Mouse (Mus musculus) adrenal gland, postnatal 10 days (tissue): ENCODE results near the gene Notch2. TPM values are rescaled to one million over a fixed set of nuclear protein-coding genes. Genes with fewer than 3 reads are reported as not detected.
A peak's percentile ranks its signal among the peaks of the same experiment; 100 is the strongest.

Experiments
- DNase-seq: peaks from one replicate; pipeline ENCODE4 v3.0.0; 2021; ENCODE audit warnings: mixed read lengths
- total RNA-seq, 2 experiments: library from RNA; stranded (reverse); gene quantifications; 2 replicates each; pipeline ENCODE4 v1.2.3; 2021

Notch2 gene
- total RNA-seq, 2 experiments from 2014 or later, result 37.0 to 48.5 TPM

DNA sequence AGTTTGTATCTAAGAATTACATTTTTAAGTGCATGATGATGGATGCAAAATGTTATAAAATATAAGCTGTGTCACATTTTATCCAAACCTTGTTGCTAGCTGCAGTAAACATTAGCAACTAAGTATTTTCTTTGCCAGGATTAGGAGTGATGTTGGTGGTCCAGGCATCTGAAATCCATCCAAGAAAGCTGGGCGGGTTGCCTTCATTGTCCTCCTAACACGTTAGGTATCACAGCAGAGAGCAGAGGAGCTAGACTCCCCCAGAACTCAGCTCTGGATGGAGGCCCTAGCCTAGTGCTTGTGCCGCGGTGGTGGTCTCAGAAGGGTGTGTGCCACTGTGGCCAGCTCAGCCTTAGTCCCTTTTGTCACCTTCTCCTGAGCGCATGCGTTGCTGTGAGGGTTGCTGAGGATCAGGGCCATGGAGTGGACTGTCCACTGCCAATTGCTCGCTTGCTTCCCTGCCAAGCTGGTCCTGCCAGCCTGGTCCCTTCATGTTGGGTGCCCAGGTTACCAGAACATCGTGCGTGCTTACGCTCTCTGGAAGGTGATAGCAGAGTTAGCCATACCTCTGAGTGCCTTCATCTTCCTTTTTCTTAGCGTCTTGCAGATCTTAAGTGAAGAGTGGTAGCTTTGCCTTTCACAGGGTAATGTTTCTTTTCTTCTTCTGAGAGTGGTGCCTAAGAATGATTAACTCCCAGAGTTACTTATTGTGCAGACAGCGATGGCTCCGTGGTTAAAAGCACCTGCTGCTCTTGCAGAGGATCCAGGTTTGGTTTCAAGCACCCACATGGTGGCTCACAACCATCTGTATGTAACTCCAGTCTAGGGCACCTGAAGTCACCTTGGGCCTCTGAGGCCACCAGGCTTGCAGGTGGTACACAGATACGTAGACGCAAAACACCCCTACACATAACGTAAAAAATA, 39.4 kb downstream of the Notch2 start:
- DNase-seq, result no peak

DNA sequence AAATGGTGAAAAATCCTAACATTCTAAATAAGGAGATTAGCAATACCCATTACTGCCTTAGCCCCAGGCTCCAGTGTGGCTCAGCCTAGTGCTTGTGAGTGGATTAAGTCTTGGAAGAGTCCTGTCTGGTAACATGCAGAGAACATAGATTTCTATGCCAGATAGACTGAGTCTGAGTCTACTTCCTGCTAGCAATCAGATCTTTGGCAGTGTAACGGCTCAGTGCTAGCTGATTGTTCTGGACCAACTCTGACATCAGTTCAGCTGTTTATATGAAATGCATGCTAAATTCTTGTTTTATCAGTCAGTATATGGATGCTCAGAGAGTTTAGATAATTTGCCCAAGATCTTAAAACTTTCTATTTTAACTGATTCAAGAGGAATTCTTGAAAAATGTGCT, 40.5 kb downstream of the Notch2 start:
- DNase-seq, result no peak

DNA sequence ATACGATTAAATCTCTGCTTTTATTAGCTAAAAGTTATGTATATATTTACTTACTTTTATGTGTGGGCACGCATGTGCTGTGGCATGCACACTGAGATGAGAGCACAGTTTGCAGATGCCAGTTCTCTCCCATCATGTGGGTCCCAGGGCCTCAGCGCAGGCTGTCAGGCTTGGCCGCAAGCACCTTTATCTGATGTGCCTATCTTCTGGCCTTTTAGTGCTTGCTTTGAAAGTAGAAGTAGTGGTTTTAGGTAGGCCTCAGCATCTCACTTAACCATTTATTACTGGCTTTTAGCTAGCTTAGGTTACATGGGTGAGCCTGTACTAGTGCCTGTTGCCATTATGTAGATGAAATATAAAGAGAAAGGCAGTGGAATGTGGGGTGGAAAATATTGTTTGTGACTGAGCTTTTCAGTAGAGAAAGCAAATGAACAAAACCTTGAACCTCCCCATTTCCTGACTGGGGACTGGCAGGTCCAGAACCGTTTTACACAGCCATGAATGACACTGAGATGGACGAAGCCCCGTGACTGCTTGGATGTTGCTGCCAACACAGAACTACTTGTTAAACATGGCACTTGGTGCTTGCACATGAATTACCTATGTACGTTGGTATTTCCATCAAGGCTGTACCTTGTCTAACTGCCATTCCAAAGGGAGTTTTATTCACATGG, 41.1 kb downstream of the Notch2 start:
- no peak for DNase-seq

DNA sequence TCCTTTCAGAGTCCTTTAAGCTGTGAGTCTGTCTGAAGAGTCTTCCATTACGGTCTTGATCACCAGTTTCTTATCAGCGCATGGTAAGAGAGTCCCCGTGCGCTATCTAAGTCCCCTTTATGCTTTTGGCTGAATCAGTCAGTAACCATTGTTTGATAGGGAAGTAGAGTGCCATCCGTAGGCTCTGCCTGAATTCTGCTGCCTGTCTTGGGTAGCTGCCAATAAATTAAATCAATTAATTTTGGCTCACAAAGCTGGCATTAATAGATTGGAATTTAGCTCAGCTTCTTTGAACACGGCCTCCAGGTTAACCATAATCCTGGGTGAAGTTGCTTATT, 41.6 kb downstream of the Notch2 start:
- DNase-seq, result no peak

DNA sequence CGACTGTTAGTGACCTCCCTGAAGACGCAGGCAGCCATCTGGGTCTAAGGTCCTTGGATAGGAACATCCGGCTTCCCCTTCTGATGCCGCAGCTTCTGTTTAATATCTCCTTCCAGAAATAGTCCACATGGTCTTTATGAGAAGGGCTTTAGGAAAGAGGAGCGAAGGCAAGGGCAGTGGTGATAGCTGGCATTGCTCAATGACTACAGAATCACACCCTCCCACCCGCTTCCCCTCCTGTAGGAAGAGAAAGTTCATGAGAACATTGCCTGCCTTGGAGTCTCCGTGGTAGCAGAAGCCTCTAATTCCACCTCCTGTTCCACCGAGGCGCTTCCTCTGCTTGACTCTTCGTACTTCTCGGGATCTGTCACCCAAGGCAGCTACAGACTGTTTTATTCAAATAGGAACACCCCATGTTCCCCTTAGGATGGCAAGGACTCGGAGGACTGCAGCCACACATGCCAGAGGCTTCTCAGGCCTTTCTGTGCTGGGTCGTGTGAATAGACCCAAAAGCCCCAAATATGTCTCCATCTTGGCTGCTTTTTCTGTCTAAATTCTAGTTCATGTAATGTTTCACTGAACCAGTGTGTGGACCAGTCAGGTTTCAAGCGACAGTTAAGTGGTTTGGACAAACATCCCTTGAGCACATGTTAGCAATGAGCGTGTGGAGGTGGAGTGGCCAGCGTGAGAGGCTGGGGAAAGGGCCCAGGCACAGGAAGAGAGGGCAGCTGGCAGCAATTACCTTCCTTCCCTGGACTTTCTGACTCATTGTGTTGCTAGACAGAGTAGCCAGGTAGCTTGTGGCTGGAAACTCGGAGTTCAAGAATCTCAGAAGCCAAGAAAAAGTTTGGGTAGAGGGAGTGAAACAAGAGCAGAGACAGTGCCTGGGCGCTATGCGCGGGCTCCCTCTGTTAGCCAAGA, 42.7 kb downstream of the Notch2 start:
- DNase-seq, result no peak

DNA sequence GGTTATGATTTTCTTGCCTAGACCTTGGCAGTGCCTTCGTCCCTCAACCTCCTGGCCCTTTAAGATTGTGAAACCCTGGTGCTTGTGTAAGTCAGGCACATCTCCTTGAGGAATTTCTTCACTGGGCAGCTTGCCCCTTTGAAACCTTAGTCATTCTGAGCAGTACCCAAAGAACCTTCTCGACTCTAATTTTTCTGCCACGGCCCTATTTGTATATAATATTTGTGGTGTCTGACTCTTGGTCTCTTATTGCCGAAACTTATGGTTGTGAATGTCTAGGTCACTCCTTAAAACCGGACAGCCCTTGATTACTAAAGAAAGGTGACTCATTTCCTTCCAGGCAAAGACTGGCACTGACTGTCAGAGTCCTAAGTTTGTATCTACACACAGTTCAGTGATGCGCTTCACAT, 43.6 kb downstream of the Notch2 start:
- DNase-seq, result peak; percentile 74

DNA sequence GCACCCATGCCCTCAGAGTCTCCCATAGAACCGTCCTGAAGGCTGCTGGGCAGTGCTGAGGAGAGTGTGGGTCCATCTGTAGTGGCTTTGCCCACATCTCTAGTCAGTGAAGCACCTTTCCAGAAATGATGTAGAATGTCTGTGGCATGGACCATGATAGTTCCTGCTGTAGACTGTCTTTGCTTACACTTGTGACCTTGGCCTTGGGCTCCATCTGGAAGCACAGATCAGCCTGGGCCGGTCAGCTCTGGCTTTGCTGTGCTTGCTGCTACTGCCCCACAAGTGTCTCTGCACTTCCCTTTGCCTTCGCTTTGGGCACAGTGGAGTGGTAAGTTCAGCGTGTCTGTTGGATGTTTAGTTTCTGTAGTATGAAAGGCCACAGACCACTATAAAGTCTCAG, 45.7 kb downstream of the Notch2 start:
- DNase-seq, result no peak

DNA sequence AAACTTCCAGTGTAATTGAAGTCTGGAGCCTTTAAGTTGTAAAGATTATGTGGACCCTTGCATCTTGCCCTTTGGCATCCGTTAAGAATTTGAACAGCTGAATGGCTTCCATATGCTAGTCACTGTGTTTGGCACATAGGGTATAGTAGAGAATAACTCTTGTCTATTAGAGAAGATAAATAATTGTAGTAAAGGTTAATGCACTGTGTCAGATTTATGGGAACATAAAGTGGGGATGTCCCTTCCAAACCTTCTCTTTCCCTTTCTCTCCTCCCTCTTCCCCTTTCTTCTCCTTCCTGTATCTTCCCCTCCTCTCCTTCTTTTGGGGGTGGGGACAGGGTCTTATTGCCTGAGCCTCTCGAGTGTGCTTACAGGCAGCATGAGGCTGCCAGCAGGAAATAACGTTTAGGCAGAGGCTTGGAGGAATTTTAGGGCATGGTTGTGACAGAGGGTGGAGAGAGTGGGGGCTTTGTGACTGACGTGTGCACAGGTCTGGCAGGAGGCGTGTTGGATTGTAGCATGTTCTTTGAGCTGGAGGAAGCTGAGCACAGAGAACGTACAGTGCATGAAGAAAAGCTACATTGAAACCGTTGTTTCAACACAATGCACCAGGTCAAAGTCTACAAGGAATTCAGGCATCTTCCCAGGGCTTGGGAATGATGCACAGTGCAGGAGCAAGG, 47.8 kb downstream of the Notch2 start:
- DNase-seq, result no peak

DNA sequence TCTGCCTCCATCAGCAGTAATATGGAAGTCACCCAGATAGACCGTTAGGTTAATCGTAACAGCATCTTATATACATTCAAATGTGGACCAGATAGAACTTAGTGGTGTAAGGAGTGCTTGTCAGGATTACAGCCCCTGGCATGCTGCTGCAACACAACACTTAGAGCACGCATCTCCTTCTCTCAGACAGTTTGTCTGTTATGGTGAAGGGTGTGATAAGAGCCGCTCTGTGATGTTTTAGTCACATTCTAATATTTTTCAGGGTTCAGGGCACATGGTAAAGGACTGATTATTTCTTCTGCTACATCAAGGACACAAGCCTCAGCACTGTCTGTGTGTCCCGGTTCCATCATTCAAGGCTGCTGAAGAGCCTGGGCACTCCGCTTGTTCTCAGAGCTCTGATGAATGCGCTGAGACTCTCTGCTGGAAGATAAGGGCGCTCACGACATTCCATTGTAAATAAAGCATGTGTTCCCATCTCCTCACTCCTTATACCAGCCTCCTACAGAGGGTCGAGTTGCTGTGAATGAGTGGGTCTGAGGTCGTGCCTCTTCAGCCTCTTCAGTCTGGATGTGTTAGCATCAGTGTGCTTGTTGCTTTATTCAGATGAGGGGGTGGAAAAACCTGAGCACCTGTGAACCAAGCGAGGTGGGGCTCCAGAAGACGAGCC, 48.5 kb downstream of the Notch2 start:
- DNase-seq, result no peak

DNA sequence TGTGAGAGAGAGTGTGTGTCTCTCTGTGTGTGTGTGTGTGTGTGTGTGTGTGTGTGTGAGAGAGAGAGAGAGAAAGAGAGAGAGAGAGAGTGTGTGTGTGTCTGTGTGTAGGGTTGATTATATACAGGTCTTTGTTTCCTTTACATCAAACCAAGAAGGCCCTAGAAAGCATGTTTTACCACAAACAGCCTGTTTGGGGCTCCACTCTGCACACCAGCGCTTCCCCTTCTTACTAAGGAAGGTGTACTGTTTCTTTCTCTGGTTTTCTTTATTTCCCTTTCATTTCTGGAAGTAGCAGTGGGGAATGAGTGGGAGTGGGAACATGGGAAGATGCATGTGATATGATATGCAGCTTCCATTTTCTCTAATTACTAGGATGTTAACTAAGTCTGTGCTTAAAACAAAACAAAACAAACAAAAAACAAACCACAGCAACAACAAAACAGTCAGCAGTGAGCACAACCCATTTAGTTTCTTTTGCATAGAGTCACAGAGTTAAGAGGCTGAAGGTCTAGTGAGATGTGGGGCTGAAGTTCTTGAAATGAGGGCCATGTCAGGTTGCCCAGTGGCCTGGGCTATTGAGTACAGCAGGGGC, 49.4 kb downstream of the Notch2 start:
- DNase-seq, result no peak

DNA sequence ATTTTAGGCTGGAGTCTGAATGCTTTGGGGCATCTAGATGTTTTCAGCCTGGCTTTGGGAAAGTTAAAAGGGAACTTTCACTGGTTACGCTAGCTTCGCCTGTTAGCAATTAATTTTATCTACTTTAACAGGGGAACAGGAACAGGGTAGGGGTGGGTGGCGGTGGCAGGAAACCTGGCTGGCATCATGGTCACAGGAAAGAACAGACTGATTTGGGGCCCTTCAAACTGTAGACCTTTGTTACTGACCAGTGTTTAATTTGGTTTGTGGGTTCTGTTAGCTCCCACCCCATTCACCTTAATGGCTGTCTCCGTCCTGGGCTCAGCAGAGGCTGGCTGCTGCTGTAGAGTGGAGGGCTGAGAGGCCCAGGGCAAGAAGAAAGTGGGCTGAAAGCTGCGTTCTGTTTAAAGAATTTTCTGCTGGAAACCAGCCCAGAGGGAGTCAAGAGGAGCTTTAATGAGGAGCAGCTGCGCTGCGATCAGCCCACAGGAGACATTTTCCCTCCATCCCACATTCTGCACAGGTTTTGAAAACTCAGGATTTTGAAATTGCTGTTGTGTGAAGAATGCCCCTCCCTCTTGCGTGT, 50.0 kb downstream of the Notch2 start:
- DNase-seq, result peak; percentile 53

DNA sequence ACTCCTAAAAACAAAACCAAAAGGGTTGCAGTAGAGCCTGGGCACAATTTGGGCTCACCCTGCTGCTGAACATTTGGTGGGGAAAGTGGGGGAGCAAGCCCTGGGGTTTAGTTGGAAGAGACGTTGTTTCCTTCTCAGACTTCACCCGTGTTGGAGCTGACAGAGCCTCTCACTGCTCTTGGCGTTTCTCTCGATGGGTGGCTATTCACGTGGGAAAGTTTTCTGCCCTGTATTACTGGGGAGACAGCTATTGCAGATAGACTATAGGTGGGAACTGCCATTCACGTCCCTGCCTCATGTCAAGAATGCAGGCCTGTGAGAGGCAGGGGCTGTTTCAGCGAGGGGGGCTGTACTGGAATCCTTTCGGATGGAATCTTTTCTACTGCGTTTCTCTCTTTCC, 50.5 kb downstream of the Notch2 start:
- no peak for DNase-seq

DNA sequence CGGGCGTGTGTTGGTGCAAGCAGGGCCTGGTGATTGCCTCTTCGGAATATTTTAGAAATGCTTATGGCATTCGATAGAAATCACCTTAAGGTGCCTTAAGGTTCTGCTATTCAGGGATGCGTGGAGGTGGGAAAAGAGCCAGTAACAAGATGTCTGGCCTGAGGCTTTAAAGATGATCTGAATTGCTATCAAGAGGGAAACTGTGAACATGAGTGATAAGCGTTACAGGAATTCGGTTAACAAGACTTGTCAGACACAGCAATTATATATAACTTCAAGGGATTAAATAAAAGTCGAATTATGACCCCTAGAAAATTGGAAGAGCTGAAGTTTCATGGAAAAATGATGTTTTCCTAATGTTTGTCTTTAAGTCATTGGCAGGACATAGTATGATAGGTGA, 51.7 kb downstream of the Notch2 start:
- DNase-seq, result no peak

DNA sequence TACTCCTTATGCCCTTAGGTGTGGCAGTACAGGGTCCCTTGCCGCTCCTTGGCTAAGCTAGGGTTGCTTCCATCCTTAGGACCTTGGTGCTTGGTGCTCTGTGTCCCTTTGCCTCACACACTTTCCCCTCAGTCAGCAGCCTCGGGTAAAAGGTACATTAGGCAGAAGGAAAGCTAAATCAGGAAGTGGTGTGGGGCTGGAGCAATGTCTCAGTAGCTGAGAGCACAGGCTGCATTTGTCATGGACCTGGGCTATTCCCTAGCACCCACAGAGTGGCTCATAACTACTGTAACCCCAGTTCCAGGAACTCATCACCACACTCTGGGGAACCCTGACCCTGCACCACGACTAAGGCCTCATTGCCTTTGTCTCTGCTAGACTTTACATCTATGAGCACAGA, 53.1 kb downstream of the Notch2 start:
- DNase-seq, result no peak

DNA sequence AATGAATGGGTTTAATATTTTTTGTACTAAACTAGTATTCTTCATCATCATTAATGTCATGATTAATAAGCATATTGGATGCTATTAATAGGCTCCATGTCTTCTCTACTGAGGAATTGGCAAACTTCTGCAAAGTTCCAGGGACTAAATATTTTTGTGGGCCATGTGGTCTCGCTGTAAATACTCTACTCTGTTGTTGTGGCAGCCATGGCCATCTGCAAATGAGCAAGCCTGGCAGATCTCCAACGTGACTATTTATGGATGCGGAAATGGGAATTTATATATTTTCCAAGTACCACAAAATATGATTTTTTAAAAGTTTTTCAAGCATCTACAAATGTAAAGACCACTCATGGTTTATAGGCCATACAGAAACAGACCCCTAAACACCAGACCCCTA, 54.1 kb downstream of the Notch2 start:
- no peak for DNase-seq

DNA sequence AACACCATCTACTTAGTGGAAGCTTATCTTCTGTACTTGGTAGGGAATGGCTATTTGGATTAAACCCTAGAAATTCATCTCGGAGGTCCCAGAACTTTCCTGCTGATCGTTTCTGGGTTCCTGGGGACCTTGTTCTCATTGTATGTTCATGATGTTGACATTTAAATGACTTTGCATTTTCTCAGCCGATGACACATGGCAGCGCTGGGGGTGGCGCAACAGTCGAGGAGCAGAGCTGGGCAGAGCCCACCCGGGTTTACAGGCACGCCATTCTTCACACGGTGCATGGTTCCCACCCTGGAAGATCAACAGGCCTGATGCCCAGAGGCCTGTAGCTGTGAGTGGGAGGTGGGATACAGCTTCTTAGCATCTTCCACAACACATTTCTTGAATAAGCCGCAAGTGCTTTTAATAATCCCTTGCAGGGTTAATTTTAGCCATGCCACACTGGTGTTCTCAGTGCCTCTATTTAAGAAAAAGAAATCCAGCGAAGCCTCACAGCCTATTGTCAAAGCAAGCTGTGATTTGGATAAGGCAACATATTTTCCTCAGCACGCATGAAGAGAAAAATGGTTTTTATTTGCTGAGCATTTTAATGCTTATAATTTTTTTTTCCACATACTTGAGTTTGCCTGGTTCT, 54.6 kb downstream of the Notch2 start:
- DNase-seq, result no peak

DNA sequence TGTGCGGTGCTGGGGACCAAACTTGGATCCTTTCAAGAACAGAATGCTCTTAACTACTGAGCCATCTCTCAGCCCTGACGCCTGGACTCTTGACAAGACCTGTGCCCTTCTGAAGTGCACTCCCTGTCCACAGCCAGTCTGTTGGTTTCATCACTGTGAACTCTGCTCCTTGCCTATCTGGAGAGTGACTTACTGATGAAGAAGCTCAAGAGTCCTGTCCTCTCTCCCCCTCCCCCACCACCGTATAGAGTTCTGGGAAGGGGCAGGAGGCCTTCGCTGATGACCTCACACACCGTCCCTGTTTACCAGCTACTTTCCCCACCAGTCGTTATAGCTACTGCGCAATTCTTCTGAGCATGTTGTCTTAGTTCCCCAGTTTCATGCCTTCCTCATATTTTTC, 55.8 kb downstream of the Notch2 start:
- DNase-seq, result no peak

DNA sequence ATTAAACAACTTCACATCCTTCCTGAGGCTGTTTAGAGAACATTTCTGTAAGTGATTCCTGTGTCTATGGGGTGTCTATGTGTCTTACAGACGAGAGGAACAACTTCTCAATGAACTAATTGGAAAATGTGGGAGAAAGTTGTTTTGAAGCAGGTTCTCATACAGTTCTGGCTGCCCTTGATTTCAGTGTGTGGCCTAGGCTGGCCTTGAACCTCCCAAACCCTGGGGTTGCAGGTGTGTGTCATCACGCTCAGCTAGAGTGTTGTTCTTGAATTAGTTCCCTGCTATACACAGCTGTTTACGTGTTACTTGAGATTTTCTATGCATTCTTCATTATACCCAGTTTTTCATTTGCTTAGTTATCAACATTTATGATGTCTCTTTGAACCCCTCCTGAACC, 56.5 kb downstream of the Notch2 start:
- DNase-seq, result no peak

DNA sequence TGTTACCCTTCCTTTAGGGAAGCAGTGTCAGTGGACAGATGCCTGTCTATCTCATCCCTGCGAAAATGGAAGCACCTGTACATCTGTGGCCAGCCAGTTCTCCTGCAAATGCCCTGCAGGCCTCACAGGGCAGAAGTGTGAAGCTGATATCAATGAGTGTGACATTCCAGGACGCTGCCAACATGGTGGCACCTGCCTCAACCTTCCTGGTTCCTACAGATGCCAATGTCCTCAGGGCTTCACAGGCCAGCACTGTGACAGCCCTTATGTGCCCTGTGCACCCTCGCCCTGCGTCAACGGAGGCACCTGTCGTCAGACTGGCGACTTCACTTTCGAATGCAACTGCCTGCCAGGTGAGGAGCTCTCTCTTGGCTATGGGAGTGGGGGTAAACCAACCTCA, 59.2 kb downstream of the Notch2 start:
- no peak for DNase-seq

DNA sequence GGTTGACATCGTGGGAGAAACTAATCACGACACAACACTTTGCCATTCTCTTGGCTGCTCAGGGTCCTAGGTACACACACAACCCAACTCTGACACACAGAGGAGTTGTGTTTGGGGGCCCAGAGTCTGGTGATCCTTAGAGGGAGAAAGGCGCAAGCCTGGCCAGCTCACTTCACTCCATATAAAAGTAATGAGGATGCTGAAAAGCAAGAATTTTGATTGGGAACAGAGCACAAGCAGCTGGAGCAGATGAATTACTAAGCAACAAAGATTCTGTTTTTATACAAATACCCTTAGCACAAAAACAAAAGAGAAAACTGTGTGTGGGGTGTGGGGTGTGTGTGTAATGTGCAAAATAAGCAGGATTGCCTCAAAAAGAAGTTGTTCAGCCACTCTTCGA, 60.2 kb downstream of the Notch2 start:
- no peak for DNase-seq
